Mouse (Mus musculus) stomach, postnatal 0 days (tissue): Measurements from ENCODE around the gene Rpl39l.
"Not testable (repeated sequence)": the region's sequence is repeated elsewhere in the genome, so short reads cannot be mapped to it uniquely, and the experiment has no call there.

ENCODE experiments used
- CTCF ChIP-seq: IDR thresholded peaks from 2 replicates; pipeline ENCODE4 v1.5.1; 2016; ENCODE audit warnings: antibody characterized with exemption, low read depth, mild to moderate bottlenecking, moderate library complexity
- EP300 ChIP-seq: optimal IDR thresholded peaks from 2 replicates; pipeline ENCODE3; 2016; ENCODE audit warnings: antibody characterized with exemption

DNA sequence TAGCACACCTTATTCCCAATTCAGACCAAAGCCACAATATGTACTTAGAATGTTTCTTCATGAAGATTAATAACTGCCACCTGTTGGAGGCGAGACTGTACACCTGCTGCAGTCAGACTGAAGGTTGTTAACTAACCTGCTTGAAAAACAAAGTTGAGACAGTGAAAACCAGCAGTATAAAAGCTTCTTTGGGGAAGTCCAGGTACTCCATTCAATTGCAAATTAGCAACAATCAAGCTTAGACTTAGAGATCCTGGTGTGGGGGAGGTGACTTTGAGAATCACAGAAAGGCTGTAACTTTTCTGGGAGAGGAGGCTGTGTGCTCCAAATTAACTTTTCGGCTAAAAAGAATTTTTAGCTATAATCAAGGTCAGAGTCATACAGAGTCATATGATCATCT is 47.0 kb downstream of the Rpl39l start:
- TF ChIP-seq CTCF, EP300: not testable (repeated sequence)
